Mouse (Mus musculus): Measurements from ENCODE around the gene Fcgr3. TPM values are rescaled to one million over a fixed set of nuclear protein-coding genes. Genes with fewer than 3 reads are reported as not detected.
"Not testable (repeated sequence)": the region's sequence is repeated elsewhere in the genome, so short reads cannot be mapped to it uniquely, and the experiment has no call there.

Fcgr3 gene
- polyA plus RNA-seq, 1 experiment from 2014 or later = 6.0 TPM

DNA sequence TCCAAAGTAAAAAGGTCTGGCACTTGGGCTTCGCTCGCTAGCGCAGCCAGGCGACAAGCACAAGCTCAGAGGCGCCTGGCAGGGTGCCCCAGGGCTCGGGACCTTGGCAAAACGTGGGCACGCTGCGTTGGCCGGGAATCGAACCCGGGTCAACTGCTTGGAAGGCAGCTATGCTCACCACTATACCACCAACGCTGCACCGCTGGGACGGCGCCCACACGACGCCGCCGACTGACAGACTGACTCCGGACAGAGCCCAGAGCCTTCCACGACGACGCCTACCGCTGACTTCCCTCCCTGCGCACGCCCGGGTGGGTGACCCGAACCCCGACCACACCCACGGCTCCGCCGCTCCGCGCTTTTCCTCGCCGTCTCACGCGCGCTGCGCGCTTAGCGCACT, 15.1 kb upstream of the Fcgr3 start:
- H3K4me3 ChIP-seq (replicated peaks); H3K4me2 ChIP-seq (replicated peaks); H3K27ac ChIP-seq; H3K36me3 ChIP-seq; H3K9me3 ChIP-seq; H3K9ac ChIP-seq (replicated peaks); H3K4me1 ChIP-seq (replicated peaks): not testable (repeated sequence)
- H3K27me3 ChIP-seq = peaks cover 29% of the 10 kb centered on the region
- ATAC-seq = peak; percentile 21
- no CpG with 5 or more reads among the region's 43 CpGs for WGBS

DNA sequence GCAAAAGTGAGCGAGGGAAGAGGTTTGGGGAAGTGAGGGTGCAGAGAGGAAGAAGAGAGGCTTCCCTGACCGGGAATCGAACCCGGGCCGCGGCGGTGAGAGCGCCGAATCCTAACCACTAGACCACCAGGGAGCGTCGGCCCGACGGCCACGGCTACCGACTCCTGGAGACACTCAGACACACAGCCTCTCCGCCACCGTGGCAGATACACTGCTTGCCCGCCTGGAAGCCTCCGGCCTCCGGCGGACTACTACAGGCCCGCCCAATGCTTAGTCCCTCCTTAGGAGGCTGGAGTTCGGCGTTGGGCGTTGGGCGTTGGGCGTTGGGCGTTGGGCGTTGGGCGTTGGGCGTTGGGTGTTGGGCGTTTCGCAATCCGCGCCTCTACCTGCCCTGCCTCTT, 14.6 kb upstream of the Fcgr3 start:
- peak; percentile 63 for ATAC-seq

DNA sequence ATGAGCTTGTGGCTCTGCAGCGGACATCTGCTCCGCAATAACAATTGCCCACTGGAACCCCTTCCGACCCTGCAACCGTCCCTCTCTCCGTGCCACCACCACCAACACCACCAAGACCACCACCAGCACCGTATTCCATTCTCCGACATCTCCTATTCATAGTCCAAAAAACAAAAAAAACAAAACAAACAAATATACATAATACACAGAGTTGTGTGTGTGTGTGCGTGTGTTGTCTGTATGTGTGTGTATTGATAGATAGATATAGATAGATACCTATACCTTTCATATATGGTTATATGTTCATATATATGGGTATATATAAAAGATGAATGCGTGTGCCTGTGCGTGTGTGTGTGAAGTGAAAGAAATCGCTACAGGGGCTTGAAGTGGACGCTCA, 13.7 kb upstream of the Fcgr3 start:
- WGBS = 21% methylated on average over 12 of the region's 12 CpGs
- peak overlapping the region; percentile 20 for H3K4me3 ChIP-seq (replicated peaks)
- H3K27me3 ChIP-seq = peaks cover 39% of the 10 kb centered on the region
- not testable (repeated sequence) for H3K9ac ChIP-seq (replicated peaks); H3K27ac ChIP-seq; ATAC-seq; H3K9me3 ChIP-seq; H3K4me1 ChIP-seq (replicated peaks); H3K36me3 ChIP-seq
- peak overlapping the region; percentile 42; the same call in 1 of the 2 replicates for H3K4me2 ChIP-seq (replicated peaks)

More for the DNA sequence above, 14.6 kb upstream of the Fcgr3 start:
- H3K36me3 ChIP-seq; H3K9ac ChIP-seq (replicated peaks); H3K9me3 ChIP-seq; H3K4me3 ChIP-seq (replicated peaks); H3K27ac ChIP-seq; H3K4me1 ChIP-seq (replicated peaks): not testable (repeated sequence)
- WGBS = 0% methylated on average over 1 of the region's 35 CpGs
- 0 out of 2 replicates have a peak overlapping the region, but pooled peaks have one; percentile 29 for H3K4me2 ChIP-seq (replicated peaks)
- peaks cover 31% of the 10 kb centered on the region for H3K27me3 ChIP-seq

DNA sequence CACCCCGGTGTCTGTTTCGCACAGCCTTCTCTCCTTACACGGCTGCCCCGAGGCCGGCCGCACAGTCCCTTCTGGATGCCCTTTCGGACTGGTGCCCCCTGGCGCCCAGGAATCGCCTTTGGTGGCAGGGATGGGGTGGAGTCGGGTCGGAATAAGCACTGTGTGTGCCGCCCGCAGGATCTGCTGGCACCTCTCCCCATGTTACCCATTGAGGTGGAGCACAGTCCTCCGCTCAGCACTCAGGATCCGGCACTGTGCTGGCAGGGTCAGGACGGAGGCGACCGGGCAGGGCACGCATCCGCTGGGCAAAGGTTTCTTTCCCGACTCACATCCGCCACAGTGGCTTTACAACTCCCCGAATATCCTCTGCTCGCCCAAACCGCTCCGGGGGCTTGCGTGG, 13.2 kb upstream of the Fcgr3 start:
- not testable (repeated sequence) for H3K4me1 ChIP-seq (replicated peaks); H3K9ac ChIP-seq (replicated peaks); H3K27ac ChIP-seq; H3K9me3 ChIP-seq; H3K36me3 ChIP-seq
- Histone ChIP-seq H3K4me2 (replicated peaks) (peak overlapping the region; percentile 42), H3K27me3 (peaks cover 39% of the 10 kb centered on the region), H3K4me3 (replicated peaks) (peak overlapping the region; percentile 29; the same call in 1 of the 2 replicates)
- ATAC-seq = peak; percentile 51
- WGBS = 7% methylated on average over 19 of the region's 27 CpGs

DNA sequence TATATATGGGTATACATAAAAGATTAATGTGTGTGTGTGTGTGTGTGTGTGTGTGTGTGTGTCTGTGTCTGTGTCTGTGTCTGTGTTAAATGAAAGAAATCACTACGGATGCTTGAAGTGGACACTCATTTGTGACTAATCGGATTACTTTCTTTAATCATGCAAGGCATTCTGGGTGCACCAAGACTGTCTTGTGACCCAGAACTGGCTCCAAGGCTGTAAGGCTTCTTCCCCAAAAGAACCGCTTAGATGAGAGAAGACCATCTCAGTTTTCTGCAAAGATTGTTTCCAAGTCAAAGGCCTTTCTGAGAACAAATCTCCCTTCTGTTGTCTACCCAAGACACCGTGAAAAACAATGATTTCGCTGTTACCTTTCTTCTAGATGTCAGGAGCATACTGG, 12.5 kb upstream of the Fcgr3 start:
- ATAC-seq; H3K4me3 ChIP-seq (replicated peaks); H3K27ac ChIP-seq; H3K4me2 ChIP-seq (replicated peaks); H3K4me1 ChIP-seq (replicated peaks); H3K9ac ChIP-seq (replicated peaks); H3K9me3 ChIP-seq; H3K36me3 ChIP-seq: not testable (repeated sequence)
- 27% methylated on average over 5 of the region's 5 CpGs for WGBS
- peaks cover 39% of the 10 kb centered on the region for H3K27me3 ChIP-seq

DNA sequence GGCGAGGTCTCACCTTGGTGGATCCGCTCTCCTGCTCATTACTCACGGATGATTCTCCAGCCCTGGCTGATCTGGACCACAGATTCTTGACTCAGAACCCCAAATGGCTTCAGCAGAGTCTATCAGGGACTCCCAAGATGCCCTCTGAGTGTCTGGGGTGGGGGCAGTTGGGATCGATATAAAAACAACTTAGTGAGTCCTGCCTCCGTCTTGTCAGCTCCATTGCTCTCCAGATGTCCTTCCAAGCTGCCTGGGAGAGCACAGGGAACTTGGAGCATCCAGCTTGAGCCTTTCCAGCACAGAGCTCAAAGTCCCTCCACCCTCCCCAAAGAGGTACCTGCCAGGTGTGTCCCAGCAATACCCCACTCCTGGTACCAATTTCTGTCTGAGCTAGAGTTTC, 11.4 kb upstream of the Fcgr3 start:
- H3K4me1 ChIP-seq (replicated peaks); H3K4me3 ChIP-seq (replicated peaks); H3K36me3 ChIP-seq; H3K9me3 ChIP-seq; H3K9ac ChIP-seq (replicated peaks); H3K27ac ChIP-seq; H3K4me2 ChIP-seq (replicated peaks); ATAC-seq: not testable (repeated sequence)
- 70% methylated on average over 5 of the region's 5 CpGs for WGBS
- H3K27me3 ChIP-seq = peaks cover 34% of the 10 kb centered on the region

DNA sequence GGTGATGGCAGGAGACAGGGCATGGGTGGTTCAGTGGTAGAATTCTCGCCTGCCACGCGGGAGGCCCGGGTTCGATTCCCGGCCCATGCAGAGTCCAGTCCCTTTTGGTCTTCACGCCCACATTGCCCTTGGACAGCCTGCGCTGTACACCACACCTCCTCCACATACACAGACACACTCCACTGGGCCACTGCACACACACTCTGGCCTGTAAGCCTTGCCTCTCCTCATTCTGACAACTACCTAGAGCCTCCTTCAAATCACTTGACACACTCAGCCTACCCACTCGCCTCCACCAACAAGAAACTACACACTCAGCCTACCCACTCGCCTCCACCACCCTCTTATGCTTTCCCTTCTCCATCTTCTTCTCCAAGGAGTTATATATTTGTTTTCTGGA, 9.5 kb upstream of the Fcgr3 start:
- H3K9me3 ChIP-seq; H3K27ac ChIP-seq; H3K4me2 ChIP-seq (replicated peaks); H3K36me3 ChIP-seq; H3K4me1 ChIP-seq (replicated peaks); H3K9ac ChIP-seq (replicated peaks); H3K4me3 ChIP-seq (replicated peaks): not testable (repeated sequence)
- peak; percentile 12; the same call in 1 of the 2 replicates for ATAC-seq
- peaks cover 45% of the 10 kb centered on the region for H3K27me3 ChIP-seq
- WGBS = 23% methylated on average over 5 of the region's 10 CpGs

DNA sequence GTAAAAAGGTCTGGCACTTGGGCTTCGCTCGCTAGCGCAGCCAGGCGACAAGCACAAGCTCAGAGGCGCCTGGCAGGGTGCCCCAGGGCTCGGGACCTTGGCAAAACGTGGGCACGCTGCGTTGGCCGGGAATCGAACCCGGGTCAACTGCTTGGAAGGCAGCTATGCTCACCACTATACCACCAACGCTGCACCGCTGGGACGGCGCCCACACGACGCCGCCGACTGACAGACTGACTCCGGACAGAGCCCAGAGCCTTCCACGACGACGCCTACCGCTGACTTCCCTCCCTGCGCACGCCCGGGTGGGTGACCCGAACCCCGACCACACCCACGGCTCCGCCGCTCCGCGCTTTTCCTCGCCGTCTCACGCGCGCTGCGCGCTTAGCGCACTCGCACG, 7.5 kb upstream of the Fcgr3 start:
- H3K9ac ChIP-seq (replicated peaks); H3K4me3 ChIP-seq (replicated peaks); H3K4me1 ChIP-seq (replicated peaks); H3K27ac ChIP-seq; H3K36me3 ChIP-seq; H3K9me3 ChIP-seq; H3K4me2 ChIP-seq (replicated peaks): not testable (repeated sequence)
- H3K27me3 ChIP-seq = peaks cover 37% of the 10 kb centered on the region
- WGBS = no CpG with 5 or more reads among the region's 45 CpGs
- peak; percentile 38 for ATAC-seq

DNA sequence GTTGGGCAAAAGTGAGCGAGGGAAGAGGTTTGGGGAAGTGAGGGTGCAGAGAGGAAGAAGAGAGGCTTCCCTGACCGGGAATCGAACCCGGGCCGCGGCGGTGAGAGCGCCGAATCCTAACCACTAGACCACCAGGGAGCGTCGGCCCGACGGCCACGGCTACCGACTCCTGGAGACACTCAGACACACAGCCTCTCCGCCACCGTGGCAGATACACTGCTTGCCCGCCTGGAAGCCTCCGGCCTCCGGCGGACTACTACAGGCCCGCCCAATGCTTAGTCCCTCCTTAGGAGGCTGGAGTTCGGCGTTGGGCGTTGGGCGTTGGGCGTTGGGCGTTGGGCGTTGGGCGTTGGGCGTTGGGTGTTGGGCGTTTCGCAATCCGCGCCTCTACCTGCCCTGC, 7.0 kb upstream of the Fcgr3 start:
- ATAC-seq = peak; percentile 59
- H3K27ac ChIP-seq = not testable (repeated sequence)

DNA sequence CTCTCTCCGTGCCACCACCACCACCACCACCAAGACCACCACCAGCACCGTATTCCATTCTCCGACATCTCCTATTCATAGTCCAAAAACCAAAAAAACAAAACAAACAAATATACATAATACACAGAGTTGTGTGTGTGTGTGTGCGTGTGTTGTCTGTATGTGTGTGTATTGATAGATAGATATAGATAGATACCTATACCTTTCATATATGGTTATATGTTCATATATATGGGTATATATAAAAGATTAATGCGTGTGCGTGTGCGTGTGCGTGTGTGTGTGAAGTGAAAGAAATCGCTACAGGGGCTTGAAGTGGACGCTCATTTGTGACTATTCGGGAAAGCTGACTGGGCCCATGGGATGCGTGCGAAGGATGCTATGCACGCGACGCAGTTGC, 6.1 kb upstream of the Fcgr3 start:
- H3K27me3 ChIP-seq = peaks cover 39% of the 10 kb centered on the region
- not testable (repeated sequence) for ATAC-seq; H3K27ac ChIP-seq; H3K4me2 ChIP-seq (replicated peaks); H3K9ac ChIP-seq (replicated peaks); H3K9me3 ChIP-seq; H3K36me3 ChIP-seq; H3K4me1 ChIP-seq (replicated peaks)
- 0 out of 2 replicates have a peak overlapping the region, but pooled peaks have one; percentile 6 for H3K4me3 ChIP-seq (replicated peaks)
- 21% methylated on average over 14 of the region's 16 CpGs for whole genome bisulfite sequencing

More for the DNA sequence above, 7.0 kb upstream of the Fcgr3 start:
- H3K27me3 ChIP-seq = peaks cover 35% of the 10 kb centered on the region
- not testable (repeated sequence) for H3K4me1 ChIP-seq (replicated peaks); H3K4me3 ChIP-seq (replicated peaks); H3K4me2 ChIP-seq (replicated peaks); H3K36me3 ChIP-seq; H3K9me3 ChIP-seq; H3K9ac ChIP-seq (replicated peaks)
- no CpG with 5 or more reads among the region's 35 CpGs for WGBS

DNA sequence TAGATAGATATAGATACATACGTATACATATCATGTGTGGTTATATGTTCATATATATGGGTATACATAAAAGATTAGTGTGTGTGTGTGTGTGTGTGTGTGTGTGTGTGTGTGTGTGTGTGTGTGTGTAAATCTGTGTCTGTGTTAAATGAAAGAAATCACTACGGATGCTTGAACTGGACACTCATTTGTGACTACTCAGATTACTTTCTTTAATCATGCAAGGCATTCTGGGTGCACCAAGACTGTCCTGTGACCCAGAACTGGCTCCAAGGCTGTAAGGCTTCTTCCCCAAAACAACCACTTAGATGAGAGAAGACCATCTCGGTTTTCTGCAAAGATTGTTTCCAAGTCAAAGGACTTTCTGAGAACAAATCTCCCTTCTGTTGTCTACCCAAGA, 4.8 kb upstream of the Fcgr3 start:
- H3K4me2 ChIP-seq (replicated peaks) = not testable (repeated sequence)

DNA sequence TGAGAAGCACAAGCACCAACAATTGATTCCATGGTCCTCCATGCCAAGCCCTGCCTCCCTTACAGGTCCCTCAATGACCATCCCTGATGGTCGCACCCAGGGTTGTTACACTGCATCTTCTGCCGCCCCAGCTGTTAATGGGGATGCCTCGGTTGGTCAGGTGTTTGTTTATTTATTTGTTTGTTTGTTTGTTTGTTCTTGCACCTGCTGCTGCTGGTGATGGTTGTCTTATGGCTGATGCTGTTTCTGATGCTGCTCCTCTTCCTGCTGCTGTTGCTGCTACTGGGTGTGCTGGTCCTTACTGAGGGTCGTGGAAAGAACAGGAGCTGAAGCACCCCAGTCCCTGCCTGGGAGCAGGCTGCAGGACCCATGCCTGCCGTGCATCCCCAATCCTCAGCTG, 3.2 kb upstream of the Fcgr3 start:
- H3K9ac ChIP-seq (replicated peaks); H3K4me2 ChIP-seq (replicated peaks); ATAC-seq: not testable (repeated sequence)

More for the DNA sequence above, 4.8 kb upstream of the Fcgr3 start:
- H3K27me3 ChIP-seq = peaks cover 46% of the 10 kb centered on the region
- H3K4me1 ChIP-seq (replicated peaks); ATAC-seq; H3K9me3 ChIP-seq; H3K36me3 ChIP-seq; H3K9ac ChIP-seq (replicated peaks); H3K4me3 ChIP-seq (replicated peaks); H3K27ac ChIP-seq: not testable (repeated sequence)
- WGBS = 69% methylated on average over 3 of the region's 3 CpGs

DNA sequence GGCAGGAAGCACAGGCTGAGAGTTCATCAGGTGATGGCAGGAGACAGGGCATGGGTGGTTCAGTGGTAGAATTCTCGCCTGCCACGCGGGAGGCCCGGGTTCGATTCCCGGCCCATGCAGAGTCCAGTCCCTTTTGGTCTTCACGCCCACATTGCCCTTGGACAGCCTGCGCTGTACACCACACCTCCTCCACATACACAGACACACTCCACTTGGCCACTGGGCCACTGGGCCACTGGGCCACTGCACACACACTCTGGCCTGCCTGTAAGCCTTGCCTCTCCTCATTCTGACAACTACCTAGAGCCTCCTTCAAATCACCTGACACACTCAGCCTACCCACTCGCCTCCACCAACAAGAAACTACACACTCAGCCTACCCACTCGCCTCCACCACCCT, 1.8 kb upstream of the Fcgr3 start:
- H3K9ac ChIP-seq (replicated peaks); H3K4me2 ChIP-seq (replicated peaks); H3K9me3 ChIP-seq; H3K4me1 ChIP-seq (replicated peaks); H3K36me3 ChIP-seq; H3K27ac ChIP-seq; H3K4me3 ChIP-seq (replicated peaks): not testable (repeated sequence)
- WGBS = 11% methylated on average over 4 of the region's 10 CpGs
- peak; percentile 21; the same call in 1 of the 2 replicates for ATAC-seq
- H3K27me3 ChIP-seq = peaks cover 53% of the 10 kb centered on the region

More for the DNA sequence above, 3.2 kb upstream of the Fcgr3 start:
- H3K27ac ChIP-seq; H3K4me3 ChIP-seq (replicated peaks); H3K4me1 ChIP-seq (replicated peaks); H3K36me3 ChIP-seq; H3K9me3 ChIP-seq: not testable (repeated sequence)
- H3K27me3 ChIP-seq = peaks cover 50% of the 10 kb centered on the region
- WGBS = 45% methylated on average over 5 of the region's 5 CpGs

Measured in midbrain, embryonic 13.5 days (tissue).